ENCODE assay signal across 22 mouse cellular contexts in genomic region chr7:117575417-117575816, GRCm38 (mm10).
"Had no signal": no experiment of that assay in that cellular context is flagged by ENCODE, and none has a peak within 500 bp of the region (broad histone marks: within the 10 kb centered on the region; RNA-seq: fewer than 3 reads in every experiment).

No protein-coding gene starts in this region.

- H3K36me3 ChIP-seq: kidney, embryonic 15.5 days; limb, embryonic 12.5 days; limb, embryonic 15.5 days; neural tube, embryonic 12.5 days; neural tube, embryonic 15.5 days; stomach, embryonic 15.5 days had no signal

- DNase-seq: kidney, adult 8-10 months; kidney, postnatal 10 days; kidney, postnatal 36 days; left cerebral cortex, postnatal 4 days; liver, postnatal 0 days; lung, embryonic 14.5 days; midbrain, embryonic 14.5 days; right cerebral cortex, adult 18-20 months; right cerebral cortex, postnatal 14 days; right cerebral cortex, postnatal 4 days; thymus, postnatal 25 days had no signal

- H3K4me2 ChIP-seq: kidney, embryonic 15.5 days; limb, embryonic 12.5 days; limb, embryonic 15.5 days; liver, embryonic 11.5 days; lung, embryonic 14.5 days; midbrain, embryonic 11.5 days; neural tube, embryonic 12.5 days; neural tube, embryonic 15.5 days; stomach, embryonic 15.5 days had no signal

- ATAC-seq: liver, postnatal 0 days; lung, postnatal 0 days had no signal

- H3K4me3 ChIP-seq: kidney, embryonic 15.5 days; limb, embryonic 12.5 days; limb, embryonic 15.5 days; neural tube, embryonic 12.5 days; neural tube, embryonic 15.5 days; stomach, embryonic 15.5 days had no signal

- H3K9ac ChIP-seq: kidney, embryonic 15.5 days; limb, embryonic 12.5 days; limb, embryonic 15.5 days; liver, embryonic 14.5 days; liver, postnatal 0 days; lung, embryonic 14.5 days; neural tube, embryonic 12.5 days; neural tube, embryonic 15.5 days; stomach, embryonic 15.5 days had no signal

- H3K27ac ChIP-seq: kidney, embryonic 15.5 days; limb, embryonic 12.5 days; limb, embryonic 15.5 days; liver, embryonic 14.5 days; macrophage; neural tube, embryonic 12.5 days; neural tube, embryonic 15.5 days; stomach, embryonic 15.5 days had no signal

- H3K27me3 ChIP-seq: kidney, embryonic 15.5 days; limb, embryonic 12.5 days; limb, embryonic 15.5 days; neural tube, embryonic 12.5 days; neural tube, embryonic 15.5 days; stomach, embryonic 15.5 days had no signal

- H3K9me3 ChIP-seq: kidney, embryonic 15.5 days; limb, embryonic 12.5 days; limb, embryonic 15.5 days; neural tube, embryonic 12.5 days; neural tube, embryonic 15.5 days; stomach, embryonic 15.5 days had no signal

- H3K4me1 ChIP-seq: neural tube, embryonic 12.5 days; neural tube, embryonic 15.5 days; stomach, embryonic 15.5 days had no signal
